Mouse (Mus musculus): ENCODE measurements around the gene Bak1. TPM values are rescaled to one million over a fixed set of nuclear protein-coding genes. Genes with fewer than 3 reads are reported as not detected.

Bak1 gene
- polyA plus RNA-seq, 1 experiment from 2014 or later, result 3.5 TPM

GRCm38 (mm10) chr17:27012909-27013308, 15.9 kb downstream of the Bak1 start:
- H3K4me2 ChIP-seq (replicated peaks), result no peak overlapping the region
- no peak for ATAC-seq (ENCODE audit: low FRiP score)
- H3K4me3 ChIP-seq, result no peak overlapping the region
- peaks cover 11% of the 10 kb centered on the region; the same call in 1 of the 2 replicates for H3K4me1 ChIP-seq
- H3K36me3 ChIP-seq, result no peaks in the 10 kb centered on the region
- no peaks in the 10 kb centered on the region for H3K27me3 ChIP-seq
- no peaks in the 10 kb centered on the region for H3K9me3 ChIP-seq (replicated peaks)
- WGBS, result 42% methylated on average over 6 of the region's 6 CpGs
- H3K9ac ChIP-seq, result no peak overlapping the region
- no peak overlapping the region for H3K27ac ChIP-seq

DNA sequence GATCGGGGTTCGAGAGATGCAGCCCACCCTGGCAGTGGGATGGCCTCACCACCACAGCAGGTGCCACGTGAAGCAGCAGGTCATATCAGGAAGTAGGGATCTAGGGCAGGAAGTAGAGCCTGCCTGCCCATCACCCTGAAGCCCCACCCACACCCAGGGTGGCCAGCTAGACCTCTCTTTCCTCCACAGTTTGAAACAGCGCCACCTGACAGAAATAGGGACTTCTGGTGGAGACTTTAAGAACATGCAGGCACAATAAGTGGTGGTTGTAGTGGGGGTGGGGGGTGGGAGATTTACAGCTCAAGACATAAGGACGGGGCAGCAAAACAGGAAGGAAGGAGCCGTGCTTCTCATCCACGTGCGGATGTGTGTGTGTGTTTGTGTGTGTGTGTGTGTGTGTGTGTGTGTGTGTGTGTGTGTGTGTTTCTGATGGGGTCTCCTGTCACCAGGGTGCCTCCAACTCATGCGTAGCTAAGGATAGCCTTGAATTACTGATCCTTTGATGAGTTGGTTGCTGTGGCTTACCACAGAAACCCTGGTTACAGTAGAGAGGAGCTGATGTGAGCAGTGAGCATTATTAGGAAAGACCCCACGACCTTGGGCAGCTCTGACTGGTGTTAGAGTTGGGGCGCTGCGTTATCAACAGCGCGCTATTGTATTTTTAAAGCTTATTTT, 16.7 kb downstream of the Bak1 start:
- H3K4me1 ChIP-seq, result peaks cover 7% of the 10 kb centered on the region; the same call in 1 of the 2 replicates
- no peak overlapping the region for H3K9ac ChIP-seq
- no peak for ATAC-seq (ENCODE audit: low FRiP score)
- WGBS, result 64% methylated on average over 14 of the region's 14 CpGs
- H3K27ac ChIP-seq, result no peak overlapping the region
- no peak overlapping the region for H3K4me3 ChIP-seq
- no peaks in the 10 kb centered on the region for H3K36me3 ChIP-seq
- H3K27me3 ChIP-seq, result no peaks in the 10 kb centered on the region
- H3K4me2 ChIP-seq (replicated peaks), result no peak overlapping the region
- no peaks in the 10 kb centered on the region for H3K9me3 ChIP-seq (replicated peaks)

- H3K4me1 ChIP-seq, result peaks cover 7% of the 10 kb centered on the region; the same call in 1 of the 2 replicates
- H3K9me3 ChIP-seq (replicated peaks), result no peaks in the 10 kb centered on the region
- no peaks in the 10 kb centered on the region for H3K27me3 ChIP-seq
- no peak overlapping the region for H3K4me2 ChIP-seq (replicated peaks)
- no peak for ATAC-seq (ENCODE audit: low FRiP score)
- H3K4me3 ChIP-seq, result no peak overlapping the region
- no peaks in the 10 kb centered on the region for H3K36me3 ChIP-seq
- no peak overlapping the region for H3K27ac ChIP-seq
- no peak overlapping the region for H3K9ac ChIP-seq
- 90% methylated on average over 10 of the region's 10 CpGs for whole genome bisulfite sequencing
These were observed 17.6 kb downstream of the Bak1 start for GRCm38 (mm10) chr17:27011167-27011566.

DNA sequence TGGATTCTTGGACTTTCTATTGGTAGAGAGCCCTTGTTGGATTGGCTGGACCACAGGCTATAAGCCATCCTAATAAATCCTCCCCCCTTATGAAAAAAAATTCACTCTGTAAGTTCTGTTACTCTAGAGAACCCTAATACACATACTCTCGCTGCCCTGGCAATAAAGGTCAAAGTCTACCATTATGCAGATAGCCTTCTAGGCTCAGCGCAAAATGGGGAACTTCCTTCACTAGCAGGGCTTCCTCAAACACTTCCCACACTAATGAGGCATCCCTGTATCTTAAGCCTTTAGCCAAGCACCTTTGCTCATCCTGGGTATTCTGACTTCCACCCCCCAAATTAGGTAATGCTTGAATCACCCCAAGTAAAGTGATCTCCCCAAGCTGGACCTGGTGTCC, 20.5 kb downstream of the Bak1 start:
- Histone ChIP-seq H3K27ac (no peak overlapping the region), H3K4me2 (replicated peaks) (no peak overlapping the region), H3K9ac (no peak overlapping the region), H3K4me3 (no peak overlapping the region), H3K4me1 (peaks cover 7% of the 10 kb centered on the region), H3K36me3 (no peaks in the 10 kb centered on the region), H3K9me3 (replicated peaks) (no peaks in the 10 kb centered on the region), H3K27me3 (peaks cover 6% of the 10 kb centered on the region; the same call in 1 of the 2 replicates)
- WGBS, result 93% methylated on average over 2 of the region's 2 CpGs
- ATAC-seq (ENCODE audit: low FRiP score), result no peak

DNA sequence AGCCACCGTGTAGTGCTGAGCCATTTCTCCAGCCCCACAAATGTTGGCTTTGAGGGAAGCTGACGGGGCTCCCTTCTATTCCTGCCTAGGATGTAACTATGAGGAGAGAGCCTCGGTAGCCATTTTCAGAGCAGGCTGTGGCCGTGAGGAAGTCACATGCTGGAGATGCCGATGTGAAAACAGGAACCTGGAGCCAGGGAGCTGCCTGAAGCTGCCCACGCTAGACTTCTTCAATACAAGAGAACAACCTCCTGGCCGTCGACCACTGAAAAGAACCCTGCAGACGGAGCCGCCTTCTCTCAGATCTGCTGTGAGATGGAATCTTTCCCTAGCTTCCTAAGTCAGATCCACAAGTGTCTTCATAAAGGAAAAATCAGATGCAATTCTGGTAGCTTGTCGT, 23.2 kb downstream of the Bak1 start:
- Histone ChIP-seq H3K36me3 (no peaks in the 10 kb centered on the region), H3K9me3 (replicated peaks) (no peaks in the 10 kb centered on the region), H3K4me3 (no peak overlapping the region), H3K9ac (no peak overlapping the region), H3K27ac (no peak overlapping the region), H3K4me2 (replicated peaks) (no peak overlapping the region), H3K4me1 (no peaks in the 10 kb centered on the region; the same call in 1 of the 2 replicates), H3K27me3 (peaks cover 6% of the 10 kb centered on the region; the same call in 1 of the 2 replicates)
- 63% methylated on average over 11 of the region's 11 CpGs for WGBS
- ATAC-seq (ENCODE audit: low FRiP score), result no peak

- no peak overlapping the region for H3K4me2 ChIP-seq (replicated peaks)
- no peak overlapping the region for H3K27ac ChIP-seq
- H3K4me3 ChIP-seq, result no peak overlapping the region
- H3K4me1 ChIP-seq, result no peaks in the 10 kb centered on the region; the same call in 1 of the 2 replicates
- H3K9me3 ChIP-seq (replicated peaks), result no peaks in the 10 kb centered on the region
- no peaks in the 10 kb centered on the region for H3K36me3 ChIP-seq
- no peak for ATAC-seq (ENCODE audit: low FRiP score)
- no peak overlapping the region; the same call in 1 of the 2 replicates for H3K9ac ChIP-seq
- WGBS, result 38% methylated on average over 19 of the region's 19 CpGs
- H3K27me3 ChIP-seq, result peaks cover 6% of the 10 kb centered on the region; the same call in 1 of the 2 replicates
These were observed 23.8 kb downstream of the Bak1 start for GRCm38 (mm10) chr17:27004903-27005485.

GRCm38 (mm10) chr17:27004431-27004830, 24.4 kb downstream of the Bak1 start:
- H3K9me3 ChIP-seq (replicated peaks), result no peaks in the 10 kb centered on the region

GRCm38 (mm10) chr17:27001889-27002288, 26.9 kb downstream of the Bak1 start:
- Histone ChIP-seq H3K9me3 (replicated peaks) (no peaks in the 10 kb centered on the region), H3K4me3 (no peak overlapping the region), H3K9ac (no peak overlapping the region), H3K36me3 (no peaks in the 10 kb centered on the region), H3K4me2 (replicated peaks) (no peak overlapping the region), H3K27ac (no peak overlapping the region), H3K27me3 (peaks cover 6% of the 10 kb centered on the region; the same call in 1 of the 2 replicates), H3K4me1 (no peaks in the 10 kb centered on the region; the same call in 1 of the 2 replicates)
- no peak for ATAC-seq (ENCODE audit: low FRiP score)
- 47% methylated on average over 6 of the region's 6 CpGs for WGBS

More at GRCm38 (mm10) chr17:27004431-27004830, 24.4 kb downstream of the Bak1 start:
- Histone ChIP-seq H3K4me1 (no peaks in the 10 kb centered on the region; the same call in 1 of the 2 replicates), H3K4me2 (replicated peaks) (no peak overlapping the region), H3K36me3 (no peaks in the 10 kb centered on the region), H3K9ac (no peak overlapping the region), H3K27me3 (peaks cover 6% of the 10 kb centered on the region; the same call in 1 of the 2 replicates), H3K4me3 (no peak overlapping the region), H3K27ac (no peak overlapping the region)
- WGBS, result 35% methylated on average over 9 of the region's 9 CpGs
- ATAC-seq (ENCODE audit: low FRiP score), result no peak

- no peak overlapping the region for H3K4me3 ChIP-seq
- no peaks in the 10 kb centered on the region for H3K36me3 ChIP-seq
- no peak overlapping the region for H3K4me2 ChIP-seq (replicated peaks)
- peaks cover 6% of the 10 kb centered on the region; the same call in 1 of the 2 replicates for H3K27me3 ChIP-seq
- no peaks in the 10 kb centered on the region for H3K9me3 ChIP-seq (replicated peaks)
- H3K27ac ChIP-seq, result no peak overlapping the region
- H3K4me1 ChIP-seq, result no peaks in the 10 kb centered on the region; the same call in 1 of the 2 replicates
- no peak overlapping the region for H3K9ac ChIP-seq
- WGBS, result 72% methylated on average over 7 of the region's 7 CpGs
- ATAC-seq (ENCODE audit: low FRiP score), result no peak
These were observed 27.7 kb downstream of the Bak1 start for GRCm38 (mm10) chr17:27001151-27001550.

DNA sequence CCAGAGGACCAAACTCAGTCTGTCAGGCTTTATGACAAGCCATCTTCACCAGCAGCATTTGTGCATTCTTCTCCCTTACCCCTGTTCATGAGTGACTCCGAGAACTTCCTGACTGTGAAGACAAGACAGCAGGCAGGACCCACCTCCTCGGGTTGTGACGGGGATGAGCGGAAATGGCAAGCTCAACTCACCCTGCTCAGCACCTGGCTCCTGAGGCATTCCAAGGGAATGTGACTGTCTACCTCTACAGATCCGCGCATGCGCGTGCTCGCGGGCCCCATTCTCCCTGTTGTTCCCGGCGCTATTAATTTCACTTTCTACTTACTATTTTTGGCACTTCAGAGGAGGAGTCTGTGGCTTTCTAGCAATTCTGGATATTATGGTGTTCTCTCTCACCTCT, 28.8 kb downstream of the Bak1 start:
- no peaks in the 10 kb centered on the region for H3K36me3 ChIP-seq
- no peak overlapping the region for H3K4me3 ChIP-seq
- ATAC-seq (ENCODE audit: low FRiP score), result no peak
- no peaks in the 10 kb centered on the region; the same call in 1 of the 2 replicates for H3K4me1 ChIP-seq
- peaks cover 6% of the 10 kb centered on the region; the same call in 1 of the 2 replicates for H3K27me3 ChIP-seq
- H3K9ac ChIP-seq, result no peak overlapping the region
- no peak overlapping the region for H3K4me2 ChIP-seq (replicated peaks)
- H3K27ac ChIP-seq, result no peak overlapping the region
- WGBS, result 80% methylated on average over 12 of the region's 12 CpGs
- no peaks in the 10 kb centered on the region for H3K9me3 ChIP-seq (replicated peaks)

DNA sequence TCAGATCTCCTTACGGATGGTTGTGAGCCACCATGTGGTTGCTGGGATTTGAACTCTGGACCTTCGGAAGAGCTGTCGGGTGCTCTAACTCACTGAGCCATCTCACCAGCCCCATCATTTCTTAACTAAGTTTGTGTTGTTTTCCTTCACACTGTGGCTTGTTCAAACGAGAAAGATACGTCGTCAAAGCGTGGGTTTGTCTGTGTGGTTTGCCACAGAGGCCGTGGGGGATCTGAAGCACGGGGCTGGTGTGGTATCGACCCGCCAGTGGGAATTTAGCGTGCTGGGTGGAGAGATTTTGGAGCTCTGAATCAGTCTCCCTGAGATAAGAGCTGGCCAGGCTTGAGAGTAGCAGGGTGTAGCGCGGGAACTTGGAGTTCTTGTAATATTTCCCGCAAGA, 30.5 kb downstream of the Bak1 start:
- no peak for ATAC-seq (ENCODE audit: low FRiP score)
- Histone ChIP-seq H3K9ac (no peak overlapping the region), H3K4me3 (no peak overlapping the region), H3K9me3 (replicated peaks) (no peaks in the 10 kb centered on the region), H3K4me1 (no peaks in the 10 kb centered on the region), H3K27ac (no peak overlapping the region), H3K4me2 (replicated peaks) (no peak overlapping the region), H3K27me3 (no peaks in the 10 kb centered on the region), H3K36me3 (no peaks in the 10 kb centered on the region)
- WGBS, result 90% methylated on average over 15 of the region's 15 CpGs

- no peak overlapping the region for H3K9ac ChIP-seq
- H3K4me1 ChIP-seq, result no peaks in the 10 kb centered on the region
- WGBS, result 79% methylated on average over 4 of the region's 4 CpGs
- H3K27ac ChIP-seq, result no peak overlapping the region
- no peaks in the 10 kb centered on the region for H3K36me3 ChIP-seq
- no peak overlapping the region for H3K4me2 ChIP-seq (replicated peaks)
- H3K4me3 ChIP-seq, result no peak overlapping the region
- H3K9me3 ChIP-seq (replicated peaks), result no peaks in the 10 kb centered on the region
- no peaks in the 10 kb centered on the region for H3K27me3 ChIP-seq
- ATAC-seq (ENCODE audit: low FRiP score), result no peak
These were observed 31.1 kb downstream of the Bak1 start for GRCm38 (mm10) chr17:26997661-26998060.

All from hindbrain, embryonic 12.5 days (tissue).